Mouse (Mus musculus) c-Kit-positive CD71-positive TER-119-negative erythroid progenitor cells, embryonic 14.5 days (primary cell): Measurements from ENCODE around the gene Neurl1b.

Experiments used
- DNase-seq: peaks from one replicate; pipeline ENCODE4 v3.0.0-alpha.2; 2013; ENCODE audit warnings: low read depth

Neurl1b gene

GRCm38 (mm10) chr17:26494642-26495468 is 80.2 kb downstream of the Neurl1b start:
- no peak for DNase-seq
